Mouse (Mus musculus) hindbrain, embryonic 16.5 days (tissue): Measurements from ENCODE around the gene Nme7. TPM values are rescaled to one million over a fixed set of nuclear protein-coding genes. Genes with fewer than 3 reads are reported as not detected.

Experiments
- ATAC-seq: fragments of 200-750 bp; cut with Nextera tagmentation; 2 replicates; pipeline ENCODE4 v1.8.0; 2017; ENCODE audit warnings: moderate TSS enrichment, moderate library complexity
- H3K27ac ChIP-seq: fragments of 300-500 bp; sonication (generic); 2 replicates; pipeline ENCODE4 v1.5.1; 2014; ENCODE audit warnings: low read depth, mild to moderate bottlenecking, control low read depth, low read length, moderate library complexity
- H3K27me3 ChIP-seq: fragments of 300-500 bp; sonication (generic); replicated peaks from 2 replicates; pipeline ENCODE4 v1.6.1; 2014; ENCODE audit warnings: low read length; ENCODE audit not compliant: control insufficient read depth, insufficient read depth
- H3K36me3 ChIP-seq: fragments of 300-500 bp; sonication (generic); 2 replicates; pipeline ENCODE4 v1.6.1; 2014; ENCODE audit warnings: mild to moderate bottlenecking, low read length, moderate library complexity, mixed read lengths; ENCODE audit not compliant: control insufficient read depth, insufficient read depth
- H3K4me1 ChIP-seq: fragments of 300-500 bp; sonication (generic); 2 replicates; pipeline ENCODE4 v1.6.1; 2014; ENCODE audit warnings: low read depth, low read length; ENCODE audit not compliant: control insufficient read depth, insufficient read depth
- H3K4me2 ChIP-seq: fragments of 300-500 bp; sonication (generic); 2 replicates; pipeline ENCODE4 v1.6.1; 2014; ENCODE audit warnings: mild to moderate bottlenecking, low read length, control low read depth, moderate library complexity
- H3K4me3 ChIP-seq: fragments of 300-500 bp; sonication (generic); 2 replicates; pipeline ENCODE4 v1.5.1; 2014; ENCODE audit warnings: mild to moderate bottlenecking, low read length, control low read depth, moderate library complexity
- H3K9ac ChIP-seq: fragments of 300-500 bp; sonication (generic); 2 replicates; pipeline ENCODE4 v1.6.1; 2014; ENCODE audit warnings: low read depth, mild to moderate bottlenecking, control low read depth, low read length, moderate library complexity
- H3K9me3 ChIP-seq: fragments of 300-500 bp; sonication (generic); 2 replicates; pipeline ENCODE4 v1.6.1; 2014; ENCODE audit warnings: mild to moderate bottlenecking, low read length, moderate library complexity; ENCODE audit not compliant: control insufficient read depth
- WGBS: fragments of 180-500 bp; shearing (Covaris S2); extraction: QIAGEN DNeasy Blood & Tissue Kit; methylation state at CpG from one replicate; pipeline ENCODE4 v1.1.7; 2014; 5-methylcytosine and 5-hydroxymethylcytosine counted together
- polyA plus RNA-seq: library from polyadenylated mRNA; unstranded; fragments of >200 nt; fragmentation: Nextera tagmentation; extraction: Ambion mirVana; gene quantifications from 2 replicates; pipeline ENCODE4 v1.2.1, GENCODE M21; 2015

Nme7 gene
- polyA plus RNA-seq, 1 experiment from 2014 or later, result 35.8 TPM

DNA sequence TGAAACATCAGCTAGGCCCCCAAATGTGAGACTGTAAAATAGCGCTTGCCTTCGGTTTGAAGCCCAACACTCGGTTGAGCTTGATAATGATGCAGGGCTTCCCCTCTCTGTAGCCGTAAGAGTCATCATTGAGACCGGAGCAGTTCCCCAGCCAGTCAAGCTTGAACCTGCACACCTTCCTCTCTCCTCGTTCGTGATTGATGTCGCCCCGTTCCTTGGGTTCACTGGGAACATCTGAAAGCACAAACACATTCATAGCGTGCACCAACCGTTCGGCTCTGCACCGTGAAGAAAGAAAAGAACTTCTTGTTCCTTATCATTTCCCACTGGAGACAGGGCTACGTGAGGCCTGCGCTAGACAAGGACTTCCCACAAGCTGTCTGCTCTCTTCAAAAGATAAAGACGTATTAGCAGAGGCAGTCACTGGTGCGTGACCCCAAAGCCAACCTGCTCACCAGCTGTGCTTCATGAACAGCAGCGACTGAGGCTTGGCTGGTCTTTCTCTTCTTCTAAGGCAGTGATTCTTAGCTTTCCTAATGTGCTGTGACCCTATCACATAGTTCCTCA lies 137.6 kb downstream of the Nme7 start:
- Histone ChIP-seq H3K9ac (no peak overlapping the region), H3K27ac (no peak overlapping the region), H3K4me3 (no peak overlapping the region), H3K27me3 (no peaks in the 10 kb centered on the region), H3K4me1 (no peaks in the 10 kb centered on the region), H3K4me2 (no peak overlapping the region), H3K9me3 (no peaks in the 10 kb centered on the region), H3K36me3 (peaks cover 44% of the 10 kb centered on the region)
- 53% methylated on average over 18 of the region's 18 CpGs for WGBS
- ATAC-seq, result no peak

DNA sequence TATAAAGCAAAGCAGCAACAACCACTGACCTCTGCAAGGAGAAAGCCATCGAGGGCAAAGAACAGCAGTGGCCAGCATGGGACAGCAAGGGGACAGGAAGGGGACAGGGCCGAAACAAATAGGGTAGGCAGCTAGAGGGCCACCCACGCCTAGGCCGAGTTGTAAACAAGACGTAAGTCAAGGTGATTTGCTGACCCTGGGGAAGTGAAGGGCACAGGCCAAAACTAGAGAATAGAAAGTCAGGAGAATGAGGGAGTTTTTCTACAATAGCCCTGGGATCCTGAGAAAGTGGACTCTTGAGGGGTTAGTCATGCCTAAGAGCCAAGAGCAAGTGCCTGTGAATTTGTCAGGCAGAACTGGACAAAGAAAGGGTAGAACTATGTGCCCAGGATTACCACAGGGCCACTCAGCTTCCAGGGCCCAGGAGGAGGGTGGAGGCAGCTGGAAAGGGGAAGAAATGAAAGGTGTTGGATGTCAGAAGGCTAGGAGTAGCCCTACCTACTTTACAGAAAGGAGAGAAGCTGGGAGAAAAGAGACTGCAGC lies 141.8 kb downstream of the Nme7 start:
- Histone ChIP-seq H3K27ac (no peak overlapping the region), H3K4me2 (no peak overlapping the region), H3K4me3 (no peak overlapping the region), H3K9ac (no peak overlapping the region), H3K36me3 (peaks cover 34% of the 10 kb centered on the region), H3K27me3 (no peaks in the 10 kb centered on the region), H3K4me1 (no peaks in the 10 kb centered on the region), H3K9me3 (no peaks in the 10 kb centered on the region)
- ATAC-seq, result no peak
- WGBS, result 86% methylated on average over 5 of the region's 5 CpGs

DNA sequence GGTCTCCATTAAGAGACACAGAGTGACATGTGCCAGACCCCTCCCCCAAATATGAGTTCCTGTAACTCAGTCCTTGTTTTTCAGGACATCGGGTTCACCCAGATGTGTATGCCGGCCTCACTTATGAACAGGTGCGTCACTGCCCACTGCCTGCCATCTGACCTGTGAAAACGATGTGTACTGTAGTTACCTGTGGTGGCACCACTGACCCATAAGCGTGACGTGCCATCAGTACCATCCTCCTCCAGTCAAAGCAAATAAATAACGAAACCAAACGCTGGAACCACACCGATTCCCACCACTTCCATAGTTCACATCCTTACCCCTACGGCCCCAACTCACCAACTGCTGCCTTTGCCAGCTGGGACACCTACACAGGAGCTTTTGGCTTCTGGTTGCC lies 142.6 kb downstream of the Nme7 start:
- no peak for ATAC-seq
- Histone ChIP-seq H3K9ac (no peak overlapping the region), H3K27me3 (no peaks in the 10 kb centered on the region), H3K9me3 (no peaks in the 10 kb centered on the region), H3K36me3 (peaks cover 30% of the 10 kb centered on the region), H3K4me1 (no peaks in the 10 kb centered on the region), H3K4me2 (no peak overlapping the region), H3K4me3 (no peak overlapping the region), H3K27ac (no peak overlapping the region)
- WGBS, result 94% methylated on average over 10 of the region's 10 CpGs

DNA sequence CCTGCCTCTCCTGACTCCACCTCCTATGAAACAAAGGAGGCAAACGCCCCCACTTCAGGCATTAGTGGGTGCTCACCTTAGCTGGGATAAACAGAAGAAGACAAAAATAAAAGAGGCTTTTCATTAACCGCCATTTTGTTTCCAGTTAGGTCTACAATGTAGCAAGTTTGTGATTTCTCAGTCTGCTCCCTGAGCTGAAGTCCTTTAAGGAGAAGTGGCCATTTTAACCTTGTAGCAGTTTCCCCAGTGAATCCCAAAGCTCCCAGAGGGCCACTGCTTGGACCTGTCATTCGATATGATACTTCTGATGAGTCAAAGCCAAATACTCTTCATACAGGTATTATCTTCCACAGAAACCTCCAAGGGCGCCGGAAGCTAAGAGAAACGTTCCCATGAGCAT lies 143.6 kb downstream of the Nme7 start:
- H3K4me3 ChIP-seq, result no peak overlapping the region
- no peak overlapping the region for H3K4me2 ChIP-seq
- ATAC-seq, result no peak
- H3K4me1 ChIP-seq, result no peaks in the 10 kb centered on the region
- no peak overlapping the region for H3K9ac ChIP-seq
- H3K36me3 ChIP-seq, result peaks cover 35% of the 10 kb centered on the region
- no peaks in the 10 kb centered on the region for H3K27me3 ChIP-seq
- WGBS, result 89% methylated on average over 6 of the region's 6 CpGs
- H3K27ac ChIP-seq, result no peak overlapping the region
- no peaks in the 10 kb centered on the region for H3K9me3 ChIP-seq

DNA sequence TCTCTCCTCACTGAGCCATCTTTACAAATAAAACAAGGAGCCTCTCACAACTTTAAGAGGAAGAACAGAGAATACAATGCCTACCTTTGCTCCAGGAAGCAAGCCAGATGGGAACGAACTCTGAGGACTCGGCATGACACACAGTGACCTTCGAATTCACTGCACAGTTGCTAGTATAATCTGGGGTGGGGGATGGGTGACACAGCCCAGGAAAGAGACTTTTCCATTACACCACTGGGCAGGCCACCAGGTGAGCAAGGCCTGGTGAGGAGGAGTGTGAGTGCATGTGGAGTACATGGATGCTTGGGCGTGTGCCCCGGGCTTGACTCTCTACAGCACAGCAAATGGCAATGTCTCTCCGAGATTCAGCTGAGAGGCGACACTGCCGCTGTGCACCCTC lies 145.7 kb downstream of the Nme7 start:
- Histone ChIP-seq H3K9ac (no peak overlapping the region), H3K27me3 (no peaks in the 10 kb centered on the region), H3K27ac (no peak overlapping the region), H3K9me3 (no peaks in the 10 kb centered on the region), H3K4me2 (no peak overlapping the region), H3K4me3 (no peak overlapping the region), H3K36me3 (peaks cover 30% of the 10 kb centered on the region), H3K4me1 (peaks cover 9% of the 10 kb centered on the region)
- WGBS, result 93% methylated on average over 8 of the region's 8 CpGs
- ATAC-seq, result no peak

DNA sequence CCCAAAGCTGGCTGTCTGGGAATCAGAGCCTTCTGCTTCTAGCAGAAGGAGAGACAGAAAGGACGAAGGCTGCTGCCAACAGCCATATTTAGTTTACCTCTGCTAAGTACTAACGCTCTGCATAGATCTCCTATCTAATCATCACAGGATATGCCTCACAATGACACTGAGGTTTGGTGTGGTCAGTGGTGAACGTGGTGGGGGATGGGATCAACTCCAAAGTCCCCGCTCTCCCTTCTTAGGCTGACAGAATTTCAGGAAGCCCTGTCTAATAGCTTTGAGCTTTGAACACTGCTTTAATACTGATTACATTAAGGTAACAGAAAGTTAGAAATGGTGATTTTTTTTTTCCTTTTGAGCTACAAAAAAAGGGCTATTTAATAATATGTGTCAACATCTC lies 146.3 kb downstream of the Nme7 start:
- peaks cover 30% of the 10 kb centered on the region for H3K36me3 ChIP-seq
- peaks cover 11% of the 10 kb centered on the region for H3K4me1 ChIP-seq
- 87% methylated on average over 4 of the region's 4 CpGs for WGBS
- no peak overlapping the region for H3K9ac ChIP-seq
- no peak overlapping the region for H3K4me2 ChIP-seq
- no peaks in the 10 kb centered on the region for H3K27me3 ChIP-seq
- H3K4me3 ChIP-seq, result no peak overlapping the region
- H3K27ac ChIP-seq, result no peak overlapping the region
- no peaks in the 10 kb centered on the region for H3K9me3 ChIP-seq
- ATAC-seq, result no peak

DNA sequence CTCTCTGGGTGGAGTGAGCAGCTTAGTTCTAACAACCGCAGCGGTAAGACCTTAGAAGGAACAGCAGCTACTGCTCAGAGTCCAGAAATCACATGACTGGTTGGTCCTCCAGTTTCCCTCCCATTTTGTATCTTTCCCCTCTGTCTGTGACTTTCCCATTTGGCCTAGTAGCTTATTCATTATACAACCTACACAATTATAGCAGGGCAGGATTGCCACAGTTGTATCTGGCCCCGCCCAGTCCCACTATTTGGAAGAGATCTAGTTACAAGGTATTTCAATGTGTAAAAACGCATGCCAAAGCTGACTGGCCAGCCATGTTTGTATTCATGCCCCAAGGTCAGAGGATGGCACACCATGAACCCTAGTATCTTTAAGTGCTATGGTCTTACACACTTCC lies 146.7 kb downstream of the Nme7 start:
- H3K9me3 ChIP-seq, result no peaks in the 10 kb centered on the region
- H3K4me1 ChIP-seq, result peaks cover 12% of the 10 kb centered on the region
- peaks cover 27% of the 10 kb centered on the region for H3K36me3 ChIP-seq
- WGBS, result 92% methylated on average over 4 of the region's 4 CpGs
- H3K27ac ChIP-seq, result no peak overlapping the region
- ATAC-seq, result no peak
- no peak overlapping the region for H3K4me2 ChIP-seq
- no peak overlapping the region for H3K9ac ChIP-seq
- no peak overlapping the region for H3K4me3 ChIP-seq
- no peaks in the 10 kb centered on the region for H3K27me3 ChIP-seq

DNA sequence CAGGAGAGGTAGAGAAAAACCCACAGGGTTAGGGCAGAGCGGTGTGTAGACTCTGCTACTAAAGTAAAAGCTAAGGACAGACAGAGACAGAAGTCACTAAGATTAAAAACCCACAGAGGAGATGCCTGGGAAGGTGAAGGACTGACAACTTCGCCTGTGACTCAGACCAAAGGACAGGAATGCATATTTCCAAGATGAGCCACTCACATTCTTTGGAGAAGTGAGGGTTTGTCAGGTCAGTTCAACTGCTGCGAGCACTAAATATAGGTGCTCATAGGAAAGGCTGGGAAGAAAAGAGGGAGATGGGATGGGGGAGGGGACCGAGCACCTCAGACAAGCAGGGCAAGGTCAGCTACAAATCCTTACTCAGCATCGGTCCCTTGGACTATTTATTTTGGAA lies 147.4 kb downstream of the Nme7 start:
- H3K4me2 ChIP-seq, result no peak overlapping the region
- H3K36me3 ChIP-seq, result peaks cover 27% of the 10 kb centered on the region
- 97% methylated on average over 5 of the region's 5 CpGs for WGBS

DNA sequence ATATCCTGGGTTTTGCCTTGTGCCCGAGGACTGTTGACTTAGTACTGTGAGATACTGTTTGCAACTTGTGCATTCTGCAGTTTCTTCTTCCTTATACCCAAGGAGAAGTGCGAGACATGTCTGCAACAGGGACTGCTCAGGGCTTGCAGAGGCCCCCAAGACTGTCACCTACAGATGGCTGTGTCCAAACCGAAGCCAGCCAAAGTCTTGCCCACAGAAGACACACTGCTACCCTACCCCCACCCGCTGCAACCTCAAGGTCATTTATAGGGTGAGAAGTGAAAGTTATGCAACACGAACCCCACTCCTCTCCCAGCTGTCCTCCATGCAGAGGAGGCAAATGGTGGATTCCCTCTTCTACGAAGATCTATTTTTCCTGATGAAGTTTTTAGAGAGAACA lies 148.7 kb downstream of the Nme7 start:
- peaks cover 13% of the 10 kb centered on the region for H3K4me1 ChIP-seq
- peaks cover 27% of the 10 kb centered on the region for H3K36me3 ChIP-seq
- WGBS, result 92% methylated on average over 6 of the region's 6 CpGs
- H3K4me3 ChIP-seq, result no peak overlapping the region
- H3K9me3 ChIP-seq, result no peaks in the 10 kb centered on the region
- no peak for ATAC-seq
- no peak overlapping the region for H3K4me2 ChIP-seq
- H3K9ac ChIP-seq, result no peak overlapping the region
- no peaks in the 10 kb centered on the region for H3K27me3 ChIP-seq
- H3K27ac ChIP-seq, result no peak overlapping the region

More for the DNA sequence above, 147.4 kb downstream of the Nme7 start:
- ATAC-seq, result no peak
- Histone ChIP-seq H3K9ac (no peak overlapping the region), H3K4me1 (peaks cover 13% of the 10 kb centered on the region), H3K27ac (no peak overlapping the region), H3K9me3 (no peaks in the 10 kb centered on the region), H3K4me3 (no peak overlapping the region), H3K27me3 (no peaks in the 10 kb centered on the region)

DNA sequence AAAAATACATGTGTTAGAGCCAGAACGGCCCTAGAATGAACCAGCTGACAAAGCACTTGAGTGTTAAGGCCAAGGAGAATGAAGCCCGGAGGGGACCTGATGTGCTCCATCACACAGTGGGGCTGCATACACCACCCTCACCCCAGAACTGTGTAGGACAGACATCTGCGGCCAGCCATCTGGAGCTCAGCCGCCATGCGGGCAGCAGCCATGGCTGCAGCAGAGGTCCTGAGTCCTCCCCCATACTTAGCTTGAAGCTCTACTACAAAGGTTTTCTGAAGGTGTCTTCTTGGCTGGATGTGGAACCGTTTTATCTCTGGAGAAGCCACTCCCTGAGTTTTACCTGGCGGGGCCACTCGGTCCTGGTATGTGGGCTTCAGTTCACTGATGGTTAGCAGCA lies 149.2 kb downstream of the Nme7 start:
- H3K36me3 ChIP-seq, result peaks cover 26% of the 10 kb centered on the region
- ATAC-seq, result no peak
- 97% methylated on average over 8 of the region's 8 CpGs for WGBS

More for the DNA sequence above, 149.2 kb downstream of the Nme7 start:
- Histone ChIP-seq H3K4me3 (no peak overlapping the region), H3K27ac (no peak overlapping the region), H3K4me2 (no peak overlapping the region), H3K9ac (no peak overlapping the region), H3K9me3 (no peaks in the 10 kb centered on the region), H3K27me3 (no peaks in the 10 kb centered on the region), H3K4me1 (peaks cover 13% of the 10 kb centered on the region)
